Mouse (Mus musculus) heart, embryonic 14.5 days (tissue): ENCODE results near the gene Camta2. TPM values are rescaled to one million over a fixed set of nuclear protein-coding genes. Genes with fewer than 3 reads are reported as not detected.

Source experiments
- ATAC-seq: fragments of 200-750 bp; cut with Nextera tagmentation; 2 replicates; pipeline ENCODE4 v1.8.0; 2017; ENCODE audit warnings: low read depth, moderate TSS enrichment; ENCODE audit not compliant: insufficient number of reproducible peaks, insufficient read depth, low FRiP score
- H3K27ac ChIP-seq, 2 experiments: fragments of 200-500 bp in 1 of 2; fragments of 300-500 bp in 1 of 2; sonication (generic) in 1 of 2; replicated peaks in 1 of 2; 2 replicates each; pipeline ENCODE4 v1.5.1; 2012 to 2014; ENCODE audit warnings: low read depth in 2 of 2, low read length in 2 of 2, control low read depth in 1 of 2, mild to moderate bottlenecking in 1 of 2, mixed read lengths in 1 of 2; ENCODE audit not compliant: control insufficient read depth in 1 of 2, insufficient read depth in 1 of 2
- H3K27me3 ChIP-seq: fragments of 300-500 bp; sonication (generic); 2 replicates; pipeline ENCODE4 v1.6.1; 2014; ENCODE audit warnings: mild to moderate bottlenecking, low read length, control low read depth; ENCODE audit not compliant: control insufficient read depth, insufficient read depth
- H3K36me3 ChIP-seq: fragments of 300-500 bp; sonication (generic); 2 replicates; pipeline ENCODE4 v1.6.1; 2014; ENCODE audit warnings: mild to moderate bottlenecking, control low read depth, low read length, mixed read lengths; ENCODE audit not compliant: control insufficient read depth, insufficient read depth
- H3K4me1 ChIP-seq, 2 experiments: fragments of 200-500 bp in 1 of 2; fragments of 300-500 bp in 1 of 2; sonication (generic) in 1 of 2; 2 replicates each; pipeline ENCODE4 v1.6.1; 2012 to 2014; ENCODE audit warnings: low read length in 2 of 2, control low read depth in 1 of 2, mixed read lengths in 1 of 2; ENCODE audit not compliant: control insufficient read depth in 2 of 2, insufficient read depth in 2 of 2
- H3K4me2 ChIP-seq: fragments of 300-500 bp; sonication (generic); 2 replicates; pipeline ENCODE4 v1.6.1; 2014; ENCODE audit warnings: mild to moderate bottlenecking, low read length
- H3K4me3 ChIP-seq, 2 experiments: fragments of 200-500 bp in 1 of 2; fragments of 300-500 bp in 1 of 2; sonication (generic) in 1 of 2; 2 replicates each; pipeline ENCODE4 v1.5.1; 2012 to 2014; ENCODE audit warnings: low read length in 2 of 2, mild to moderate bottlenecking in 2 of 2, control low read depth in 1 of 2, low read depth in 1 of 2, moderate library complexity in 1 of 2; ENCODE audit not compliant: control insufficient read depth in 1 of 2, insufficient read depth in 1 of 2
- H3K9ac ChIP-seq: fragments of 300-500 bp; sonication (generic); 2 replicates; pipeline ENCODE4 v1.6.1; 2014; ENCODE audit warnings: mild to moderate bottlenecking, low read length
- H3K9me3 ChIP-seq: fragments of 300-500 bp; sonication (generic); 2 replicates; pipeline ENCODE4 v1.6.1; 2016; ENCODE audit warnings: low read length, control low read depth; ENCODE audit not compliant: control insufficient read depth
- WGBS: fragments of 180-500 bp; shearing (Covaris S2); extraction: QIAGEN DNeasy Blood & Tissue Kit; methylation state at CpG from one replicate; pipeline ENCODE4 v1.1.7; 2014; 5-methylcytosine and 5-hydroxymethylcytosine counted together
- polyA plus RNA-seq: library from polyadenylated mRNA; unstranded; fragments of >200 nt; fragmentation: Nextera tagmentation; extraction: Ambion mirVana; gene quantifications from 2 replicates; pipeline ENCODE4 v1.2.1, GENCODE M21; 2014

The Camta2 gene
- polyA plus RNA-seq, 1 experiment from 2014 or later = 13.8 TPM

DNA sequence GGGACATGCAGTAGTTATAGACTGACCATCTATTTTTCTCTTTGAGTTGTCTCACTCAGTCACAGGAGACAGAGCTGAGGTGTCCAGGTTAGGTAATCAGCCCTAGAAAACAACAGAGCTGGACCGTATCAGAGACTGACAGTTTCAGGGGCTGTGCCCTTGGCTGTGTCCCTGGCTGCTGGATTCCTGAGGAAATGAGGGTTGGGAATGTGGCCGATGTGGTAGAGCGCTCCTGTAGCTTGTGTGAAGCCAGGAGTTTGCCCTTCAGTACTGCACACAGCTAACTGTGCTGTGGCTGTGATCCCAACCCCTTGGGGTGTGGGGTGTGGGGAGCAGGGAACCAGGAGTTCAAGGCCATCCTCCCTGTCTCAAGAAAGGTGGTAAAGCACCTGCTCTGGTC lies 33.2 kb upstream of the Camta2 start:
- peaks cover 98% of the 10 kb centered on the region for H3K36me3 ChIP-seq
- H3K9ac ChIP-seq = no peak overlapping the region
- ATAC-seq = no peak
- no peaks in the 10 kb centered on the region for H3K9me3 ChIP-seq
- 64% methylated on average over 3 of the region's 3 CpGs for WGBS
- H3K4me3 ChIP-seq = no peak overlapping the region
- H3K27me3 ChIP-seq = no peaks in the 10 kb centered on the region
- H3K4me2 ChIP-seq = no peak overlapping the region
- 0 out of 4 replicates have a peak overlapping the region, but pooled peaks of 1 of the 2 experiments have one; percentile 2 for H3K27ac ChIP-seq
- no peaks in the 10 kb centered on the region; a peak in 1 of 4 replicates for H3K4me1 ChIP-seq

DNA sequence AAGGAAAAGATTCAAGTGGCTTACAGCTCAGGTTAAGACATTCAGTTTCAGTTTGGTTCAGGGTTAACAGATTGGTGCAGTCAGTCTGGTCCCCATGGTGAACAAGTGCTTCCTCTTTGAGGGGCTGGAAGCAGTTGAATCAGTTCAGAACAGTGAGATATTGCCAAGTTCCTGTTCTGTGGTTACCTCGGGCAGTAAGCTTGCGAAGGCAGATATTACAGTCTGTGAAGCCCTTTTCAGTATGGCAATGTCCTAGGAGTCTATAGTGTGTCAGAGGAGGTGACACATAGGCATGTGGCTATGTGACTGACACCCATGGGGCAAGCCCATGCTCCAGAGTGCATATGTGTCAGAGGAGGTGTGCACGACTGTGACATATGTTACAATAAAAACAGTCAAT lies 32.7 kb upstream of the Camta2 start:
- Histone ChIP-seq H3K27me3 (no peaks in the 10 kb centered on the region), H3K4me1 (no peaks in the 10 kb centered on the region; a peak in 1 of 4 replicates), H3K9ac (no peak overlapping the region), H3K27ac (0 out of 4 replicates have a peak overlapping the region, but pooled peaks of 1 of the 2 experiments have one; percentile 2), H3K9me3 (no peaks in the 10 kb centered on the region), H3K36me3 (peaks cover 98% of the 10 kb centered on the region), H3K4me2 (no peak overlapping the region), H3K4me3 (no peak overlapping the region)
- no peak for ATAC-seq
- 88% methylated on average over 3 of the region's 3 CpGs for WGBS

DNA sequence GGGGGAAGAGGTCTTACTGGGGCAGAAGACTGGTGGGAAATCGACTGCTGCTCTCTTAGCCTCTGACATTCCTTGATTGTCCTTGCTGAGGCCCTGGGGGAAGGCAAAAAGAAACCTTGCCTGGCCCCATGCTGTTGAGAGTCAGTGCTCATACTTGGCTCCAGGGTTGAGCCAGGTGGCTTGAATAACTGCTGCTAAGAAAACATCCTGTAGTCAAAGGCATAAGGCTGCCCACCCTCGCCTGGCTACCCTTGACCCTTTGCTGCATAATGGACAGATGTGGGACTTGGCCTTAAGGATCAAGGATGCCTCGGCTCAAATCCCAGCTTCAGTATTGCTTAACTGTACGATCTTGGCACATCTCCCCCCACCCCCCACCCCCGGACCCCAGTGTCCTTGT lies 30.6 kb upstream of the Camta2 start:
- no peaks in the 10 kb centered on the region; a peak in 1 of 4 replicates for H3K4me1 ChIP-seq
- no peaks in the 10 kb centered on the region for H3K27me3 ChIP-seq
- H3K36me3 ChIP-seq = peaks cover 88% of the 10 kb centered on the region
- WGBS = 83% methylated on average over 5 of the region's 5 CpGs
- no peak for ATAC-seq
- no peaks in the 10 kb centered on the region for H3K9me3 ChIP-seq
- no peak overlapping the region for H3K27ac ChIP-seq
- H3K4me2 ChIP-seq = no peak overlapping the region
- no peak overlapping the region for H3K4me3 ChIP-seq
- no peak overlapping the region for H3K9ac ChIP-seq

DNA sequence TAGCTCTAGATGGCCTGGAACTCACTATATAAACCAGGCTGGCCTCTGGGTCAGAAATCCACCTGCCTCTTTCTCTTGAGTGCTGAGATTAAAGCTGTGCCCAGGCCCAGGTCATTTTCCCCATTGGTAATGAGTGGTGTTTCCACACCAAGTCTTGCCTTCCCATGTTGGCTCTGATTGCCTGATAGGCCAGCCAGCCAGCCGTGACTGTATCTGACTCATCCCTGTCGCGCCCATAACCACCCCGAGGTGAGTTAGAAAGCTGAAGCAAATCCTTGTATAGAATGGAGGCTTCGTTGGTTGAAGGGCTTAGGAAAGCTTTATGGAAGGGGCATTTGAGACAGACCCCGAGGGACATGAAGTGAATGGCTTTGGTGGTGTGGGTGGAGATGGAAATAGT lies 27.9 kb upstream of the Camta2 start:
- no peak overlapping the region for H3K27ac ChIP-seq
- no peak overlapping the region for H3K9ac ChIP-seq
- H3K9me3 ChIP-seq = no peaks in the 10 kb centered on the region
- WGBS = 85% methylated on average over 6 of the region's 6 CpGs
- H3K36me3 ChIP-seq = peaks cover 90% of the 10 kb centered on the region
- no peak overlapping the region for H3K4me2 ChIP-seq
- no peaks in the 10 kb centered on the region for H3K27me3 ChIP-seq
- ATAC-seq = no peak
- no peaks in the 10 kb centered on the region for H3K4me1 ChIP-seq
- H3K4me3 ChIP-seq = no peak overlapping the region

DNA sequence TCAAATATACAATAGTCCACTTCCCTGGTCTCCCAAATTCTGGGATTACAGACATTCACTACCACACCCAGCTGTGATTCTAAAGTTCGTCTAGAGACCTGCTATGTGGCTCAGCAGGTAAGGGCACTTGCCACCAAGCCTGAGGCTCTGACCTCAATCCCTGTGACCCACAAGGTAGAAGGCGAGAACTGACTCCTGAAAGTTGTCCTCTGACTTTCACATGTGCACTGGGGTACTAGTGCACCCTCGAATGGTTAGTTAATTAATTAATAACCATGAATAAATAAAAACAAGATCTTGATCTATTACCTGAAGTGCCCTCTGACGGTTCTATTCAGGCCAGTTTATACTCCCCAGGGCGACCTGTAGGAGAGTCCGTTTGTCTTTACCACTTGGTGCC lies 25.3 kb upstream of the Camta2 start:
- Histone ChIP-seq H3K27me3 (no peaks in the 10 kb centered on the region), H3K27ac (no peak overlapping the region), H3K36me3 (peaks cover 90% of the 10 kb centered on the region), H3K4me2 (no peak overlapping the region), H3K4me1 (no peaks in the 10 kb centered on the region), H3K4me3 (no peak overlapping the region), H3K9ac (no peak overlapping the region), H3K9me3 (no peaks in the 10 kb centered on the region)
- WGBS = 86% methylated on average over 6 of the region's 6 CpGs
- no peak for ATAC-seq

DNA sequence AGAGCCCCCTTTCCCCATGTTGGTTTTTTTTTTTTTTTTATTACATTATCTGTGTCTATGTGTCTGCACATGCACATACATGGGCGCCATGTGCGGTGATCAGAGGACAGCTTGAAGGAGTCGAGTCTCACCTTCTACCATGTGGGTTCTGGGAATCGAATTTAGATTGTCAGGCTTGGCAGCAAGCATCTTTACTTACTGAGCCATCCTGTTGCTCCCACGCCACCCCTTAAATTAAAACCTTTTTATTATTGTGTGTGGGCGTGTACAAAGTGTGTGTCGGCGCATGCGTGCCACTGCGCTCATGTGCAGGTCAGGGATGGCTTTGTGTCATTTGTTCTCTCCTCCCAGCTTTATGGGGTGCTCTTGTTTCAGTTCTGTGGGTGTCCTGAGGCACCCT lies 23.1 kb upstream of the Camta2 start:
- ATAC-seq = no peak
- Histone ChIP-seq H3K9me3 (no peaks in the 10 kb centered on the region), H3K27me3 (no peaks in the 10 kb centered on the region), H3K27ac (no peak overlapping the region), H3K4me1 (no peaks in the 10 kb centered on the region), H3K4me3 (no peak overlapping the region), H3K36me3 (peaks cover 90% of the 10 kb centered on the region), H3K4me2 (no peak overlapping the region), H3K9ac (no peak overlapping the region)
- 94% methylated on average over 10 of the region's 10 CpGs for WGBS

DNA sequence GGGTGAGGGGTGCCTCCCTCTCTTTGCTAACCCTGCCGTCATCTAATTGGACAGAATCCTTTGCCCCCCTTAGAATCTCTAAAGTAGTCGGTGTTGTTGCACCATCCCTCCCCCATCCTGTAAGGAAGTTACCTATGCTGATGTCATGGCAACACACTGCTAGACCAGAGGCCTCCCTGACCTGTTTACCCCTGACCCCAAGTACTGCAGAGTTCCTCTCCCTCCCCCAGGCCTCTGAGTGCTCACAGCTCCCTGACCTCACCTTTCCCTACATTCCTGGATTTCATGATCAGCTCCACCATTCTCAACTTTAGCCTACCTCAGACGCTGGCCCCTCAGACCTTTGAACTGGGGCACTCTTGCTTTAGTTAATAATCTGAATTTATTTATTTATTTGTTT lies 18.2 kb upstream of the Camta2 start:
- H3K4me1 ChIP-seq = peaks cover 14 to 25% of the 10 kb centered on the region in 2 experiments
- no peaks in the 10 kb centered on the region for H3K27me3 ChIP-seq
- ATAC-seq = no peak
- no peak overlapping the region for H3K4me3 ChIP-seq
- H3K9me3 ChIP-seq = no peaks in the 10 kb centered on the region
- peaks cover 81% of the 10 kb centered on the region for H3K36me3 ChIP-seq
- 76% methylated on average over 3 of the region's 3 CpGs for WGBS
- no peak overlapping the region for H3K27ac ChIP-seq
- H3K4me2 ChIP-seq = no peak overlapping the region
- H3K9ac ChIP-seq = no peak overlapping the region

DNA sequence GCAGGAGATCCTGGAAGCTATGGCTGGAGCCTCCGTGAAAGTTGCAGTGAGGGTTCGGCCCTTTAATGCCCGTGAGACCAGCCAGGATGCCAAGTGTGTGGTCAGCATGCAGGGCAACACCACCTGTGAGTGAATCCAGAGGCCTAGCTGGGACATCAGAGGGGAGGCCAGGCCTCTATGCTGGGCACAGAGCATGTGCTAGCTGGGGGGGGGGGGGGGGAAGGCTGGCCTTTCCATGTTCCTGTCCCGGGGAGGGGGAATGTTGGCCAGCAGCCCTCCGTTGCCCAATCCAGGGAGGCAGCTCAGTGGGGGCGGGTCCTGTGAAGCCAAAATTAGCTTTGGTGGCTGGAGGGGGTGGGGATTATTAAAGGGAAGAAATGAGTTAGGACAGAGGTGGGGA lies 14.9 kb upstream of the Camta2 start:
- peaks cover 48% of the 10 kb centered on the region for H3K36me3 ChIP-seq
- peak overlapping the region; percentile 64 to 98 for H3K27ac ChIP-seq
- 0 out of 2 replicates have a peak, but pooled peaks have one; percentile 14 for ATAC-seq
- peak overlapping the region; percentile 98 for H3K9ac ChIP-seq
- 26% methylated on average over 6 of the region's 6 CpGs for WGBS
- H3K27me3 ChIP-seq = no peaks in the 10 kb centered on the region
- peaks cover 16 to 31% of the 10 kb centered on the region in 2 experiments for H3K4me1 ChIP-seq
- no peaks in the 10 kb centered on the region for H3K9me3 ChIP-seq
- peak overlapping the region in 1 of 2 experiments; percentile 93; a peak in 2 of 4 replicates for H3K4me3 ChIP-seq
- H3K4me2 ChIP-seq = peak overlapping the region; percentile 92
